Mouse (Mus musculus) ES-Bruce4 (cell line): ENCODE measurements around the gene Gramd1b.

Experiments used
- CTCF ChIP-seq: IDR thresholded peaks from one replicate; pipeline ENCODE4 v1.8.1; 2011; ENCODE audit warnings: low read depth, low read length
- EP300 ChIP-seq: IDR thresholded peaks from 2 replicates; pipeline ENCODE4 v1.6.1; 2011; ENCODE audit warnings: low read depth, low read length; ENCODE audit not compliant: insufficient read depth
- POLR2A ChIP-seq: IDR thresholded peaks from one replicate; pipeline ENCODE4 v1.8.1; 2011; ENCODE audit warnings: low read length; ENCODE audit not compliant: insufficient read depth

DNA sequence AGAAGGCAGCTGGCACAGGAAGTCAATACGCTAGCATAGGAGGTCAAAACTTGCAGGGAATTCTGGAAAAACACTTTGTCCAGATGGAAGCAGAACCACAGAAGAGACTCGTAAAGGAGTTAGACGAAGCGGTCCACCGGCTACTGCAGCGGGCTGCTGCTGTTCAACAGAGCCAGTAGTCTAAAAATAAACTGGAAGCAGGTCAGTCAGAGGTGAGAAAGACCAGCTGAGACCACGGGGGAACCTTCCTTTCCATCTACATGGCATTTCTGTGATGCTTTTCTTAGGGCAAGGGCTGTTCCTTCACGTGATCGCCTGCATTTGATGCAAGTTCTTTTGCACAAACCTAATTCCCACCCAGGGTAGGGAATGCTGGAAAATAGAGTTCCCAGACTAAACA lies 285.7 kb downstream of the Gramd1b start:
- no peak for TF ChIP-seq POLR2A
- no peak for TF ChIP-seq CTCF
- no peak for TF ChIP-seq EP300
